Mouse (Mus musculus) neural tube, embryonic 14.5 days (tissue): ENCODE results near the gene Lenep. TPM values are rescaled to one million over a fixed set of nuclear protein-coding genes. Genes with fewer than 3 reads are reported as not detected.
A peak's percentile ranks its signal among the peaks of the same experiment; 100 is the strongest.

Source experiments
- ATAC-seq: fragments of 200-750 bp; cut with Nextera tagmentation; 2 replicates; pipeline ENCODE4 v1.8.0; 2017; ENCODE audit warnings: low read depth, mild to moderate bottlenecking, moderate TSS enrichment, moderate library complexity
- H3K27ac ChIP-seq: fragments of 300-500 bp; sonication (generic); 2 replicates; pipeline ENCODE4 v1.5.1; 2014; ENCODE audit warnings: low read depth, mild to moderate bottlenecking, control low read depth, low read length, moderate library complexity, mixed read lengths
- H3K27me3 ChIP-seq: fragments of 300-500 bp; sonication (generic); 2 replicates; pipeline ENCODE4 v1.6.1; 2014; ENCODE audit warnings: low read length; ENCODE audit not compliant: control insufficient read depth, insufficient read depth
- H3K36me3 ChIP-seq: fragments of 300-500 bp; sonication (generic); 2 replicates; pipeline ENCODE4 v1.6.1; 2014; ENCODE audit warnings: low read length, mixed read lengths; ENCODE audit not compliant: control insufficient read depth, insufficient read depth
- H3K4me1 ChIP-seq: fragments of 300-500 bp; sonication (generic); 2 replicates; pipeline ENCODE4 v1.6.1; 2014; ENCODE audit warnings: low read length; ENCODE audit not compliant: control insufficient read depth, insufficient read depth
- H3K4me2 ChIP-seq: fragments of 300-500 bp; sonication (generic); 2 replicates; pipeline ENCODE4 v1.6.1; 2014; ENCODE audit warnings: mild to moderate bottlenecking, low read depth, low read length, control low read depth
- H3K4me3 ChIP-seq: fragments of 300-500 bp; sonication (generic); 2 replicates; pipeline ENCODE4 v1.5.1; 2014; ENCODE audit warnings: low read depth, low read length, control low read depth, mixed read lengths
- H3K9ac ChIP-seq: fragments of 300-500 bp; sonication (generic); replicated peaks from 2 replicates; pipeline ENCODE4 v1.6.1; 2014; ENCODE audit warnings: low read depth, mild to moderate bottlenecking, control low read depth, low read length, mixed read lengths
- H3K9me3 ChIP-seq: fragments of 300-500 bp; sonication (generic); 2 replicates; pipeline ENCODE4 v1.6.1; 2016; ENCODE audit warnings: low read length; ENCODE audit not compliant: control insufficient read depth
- WGBS: fragments of 180-500 bp; shearing (Covaris S2); extraction: QIAGEN DNeasy Blood & Tissue Kit; methylation state at CpG from one replicate; pipeline ENCODE4 v1.1.7; 2014; 5-methylcytosine and 5-hydroxymethylcytosine counted together
- polyA plus RNA-seq: library from polyadenylated mRNA; unstranded; fragments of >200 nt; fragmentation: Nextera tagmentation; extraction: Ambion mirVana; gene quantifications from 2 replicates; pipeline ENCODE4 v1.2.1, GENCODE M21; 2014

Lenep gene
- polyA plus RNA-seq, 1 experiment from 2014 or later: 1.9 TPM

- H3K4me1 ChIP-seq: peaks cover 23% of the 10 kb centered on the region
- H3K36me3 ChIP-seq: peaks cover 10% of the 10 kb centered on the region; the same call in 1 of the 2 replicates
- H3K4me3 ChIP-seq: peak overlapping the region; percentile 56
- peak overlapping the region; percentile 71 for H3K4me2 ChIP-seq
- H3K9me3 ChIP-seq: no peaks in the 10 kb centered on the region
- ATAC-seq: no peak
- H3K27ac ChIP-seq: peak overlapping the region; percentile 52; the same call in 1 of the 2 replicates
- H3K27me3 ChIP-seq: no peaks in the 10 kb centered on the region
- H3K9ac ChIP-seq: peak overlapping the region; percentile 28; the same call in 1 of the 2 replicates
- 30% methylated on average over 2 of the region's 2 CpGs for WGBS
Measured at GRCm38 (mm10) chr3:89417131-89417530, 14.5 kb upstream of the Lenep start.

GRCm38 (mm10) chr3:89416158-89416557, 13.6 kb upstream of the Lenep start:
- H3K27ac ChIP-seq: no peak overlapping the region

DNA sequence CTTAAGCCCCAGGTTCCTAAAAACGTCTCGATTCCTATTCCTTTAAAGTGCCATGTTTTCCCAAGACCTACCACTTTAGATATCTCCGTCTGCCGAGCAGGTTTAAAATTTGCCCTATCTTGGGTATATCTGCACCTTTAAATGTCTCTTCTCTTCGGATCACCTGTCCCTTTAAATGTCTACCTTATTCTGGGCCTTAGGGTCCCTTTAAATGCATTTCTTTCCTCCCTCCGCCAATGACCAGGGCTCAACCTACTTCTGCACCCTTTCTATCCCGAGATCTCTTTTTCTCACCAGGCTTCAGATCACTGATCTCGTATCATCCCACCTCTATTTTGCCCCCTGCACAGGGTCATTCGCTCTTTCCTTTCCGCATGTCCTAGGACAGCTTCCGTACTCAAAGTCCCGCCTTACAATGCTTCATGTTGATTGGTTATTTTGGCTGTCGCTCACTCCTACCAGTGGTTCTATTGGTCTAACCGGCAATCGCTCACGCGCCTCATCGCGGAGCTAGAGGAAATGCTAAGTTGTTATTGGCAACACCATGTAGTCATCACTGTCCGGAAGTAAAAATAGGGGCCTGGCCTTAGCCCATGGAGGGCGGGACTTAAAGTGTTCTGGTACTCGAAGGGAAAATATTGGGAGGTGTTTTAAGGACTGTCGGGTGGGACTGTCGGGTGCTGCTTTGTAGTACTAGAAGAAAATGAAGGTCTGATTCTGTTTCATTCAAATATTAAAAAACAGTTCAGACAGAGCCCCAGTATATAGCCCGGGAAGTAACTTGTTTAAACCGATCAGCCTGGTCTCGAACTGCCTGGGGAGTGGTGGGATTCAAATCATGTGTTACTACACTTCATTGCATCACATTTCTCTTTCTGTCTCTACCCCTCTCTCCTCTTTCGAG, 9.1 kb upstream of the Lenep start, which contains the start of gene Flad1:
TSS of gene Flad1 (minus strand) at position 381 of the 904 bp plus-strand sequence.
- peaks cover 8% of the 10 kb centered on the region for H3K4me1 ChIP-seq
- peak within 1 kb of the TSS; percentile 86 for H3K4me2 ChIP-seq
- H3K36me3 ChIP-seq: peaks cover 12% of the 10 kb centered on the region; the same call in 1 of the 2 replicates
- peak within 1 kb of the TSS; percentile 42 for H3K4me3 ChIP-seq
- no peaks in the 10 kb centered on the region for H3K27me3 ChIP-seq
- WGBS: 6% methylated on average over 28 of the region's 28 CpGs
- peak; percentile 99 for ATAC-seq
- H3K27ac ChIP-seq: peak within 1 kb of the TSS; percentile 69
- peak within 1 kb of the TSS; percentile 52 for H3K9ac ChIP-seq
- no peaks in the 10 kb centered on the region for H3K9me3 ChIP-seq

More at GRCm38 (mm10) chr3:89416158-89416557, 13.6 kb upstream of the Lenep start:
- no peak overlapping the region for H3K4me3 ChIP-seq
- 97% methylated on average over 8 of the region's 8 CpGs for WGBS
- H3K4me2 ChIP-seq: no peak overlapping the region
- H3K36me3 ChIP-seq: peaks cover 10% of the 10 kb centered on the region; the same call in 1 of the 2 replicates
- ATAC-seq: no peak
- H3K4me1 ChIP-seq: peaks cover 17% of the 10 kb centered on the region
- no peaks in the 10 kb centered on the region for H3K9me3 ChIP-seq
- no peak overlapping the region for H3K9ac ChIP-seq
- no peaks in the 10 kb centered on the region for H3K27me3 ChIP-seq

DNA sequence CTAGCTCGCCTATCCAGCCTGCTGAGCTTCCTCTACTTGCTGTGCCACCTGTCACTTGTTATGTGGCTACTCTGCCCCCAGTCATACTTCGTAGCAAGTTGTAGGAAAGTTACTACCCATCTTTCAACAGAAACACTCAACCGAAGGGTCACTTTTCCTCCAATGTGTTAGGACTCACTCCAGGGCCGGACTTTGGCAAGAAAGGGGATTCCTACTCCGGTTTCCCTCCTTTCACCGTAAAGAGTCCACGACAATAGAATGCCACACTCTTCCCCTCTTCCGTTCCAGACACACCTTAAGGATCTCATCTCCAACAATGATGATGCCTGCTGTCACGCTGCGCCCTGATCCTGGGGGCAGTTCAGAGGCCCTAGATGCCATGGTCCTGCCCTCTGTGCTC, 8.3 kb upstream of the Lenep start:
- H3K4me3 ChIP-seq: peak overlapping the region; percentile 42
- no peaks in the 10 kb centered on the region for H3K9me3 ChIP-seq
- peaks cover 6% of the 10 kb centered on the region for H3K4me1 ChIP-seq
- H3K9ac ChIP-seq: peak overlapping the region; percentile 52
- peak overlapping the region; percentile 86 for H3K4me2 ChIP-seq
- 73% methylated on average over 10 of the region's 10 CpGs for WGBS
- ATAC-seq: no peak
- peaks cover 10% of the 10 kb centered on the region; the same call in 1 of the 2 replicates for H3K36me3 ChIP-seq
- H3K27ac ChIP-seq: peak overlapping the region; percentile 69; the same call in 1 of the 2 replicates
- no peaks in the 10 kb centered on the region for H3K27me3 ChIP-seq

GRCm38 (mm10) chr3:89409701-89410100, 7.1 kb upstream of the Lenep start:
- H3K36me3 ChIP-seq: peaks cover 4% of the 10 kb centered on the region; the same call in 1 of the 2 replicates
- WGBS: 96% methylated on average over 3 of the region's 3 CpGs
- no peaks in the 10 kb centered on the region for H3K9me3 ChIP-seq
- no peak overlapping the region for H3K9ac ChIP-seq
- H3K4me3 ChIP-seq: no peak overlapping the region
- peaks cover 6% of the 10 kb centered on the region for H3K4me1 ChIP-seq
- no peak overlapping the region for H3K4me2 ChIP-seq
- ATAC-seq: no peak
- no peaks in the 10 kb centered on the region for H3K27me3 ChIP-seq
- H3K27ac ChIP-seq: no peak overlapping the region

DNA sequence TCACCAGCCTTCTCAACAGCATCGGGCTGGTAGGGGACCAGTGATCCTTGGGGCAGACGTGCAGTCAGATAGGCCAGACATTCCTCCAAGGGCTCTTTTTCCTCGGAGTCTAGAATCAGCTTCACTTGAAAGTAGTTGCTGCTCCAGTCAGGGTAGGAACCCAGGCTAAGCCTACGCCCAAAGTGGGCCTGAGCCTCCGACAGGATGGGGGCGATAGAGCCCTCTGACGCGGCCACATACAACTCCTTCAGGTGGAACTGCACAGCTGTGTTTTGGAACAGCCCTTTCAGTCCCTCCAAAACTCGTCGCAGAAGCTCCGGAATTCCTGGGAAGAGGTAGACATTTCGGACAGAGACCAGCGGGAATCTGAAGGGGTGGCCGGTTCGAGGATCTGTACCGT, 5.9 kb upstream of the Lenep start:
- H3K4me1 ChIP-seq: peaks cover 6% of the 10 kb centered on the region
- H3K27ac ChIP-seq: no peak overlapping the region
- H3K27me3 ChIP-seq: no peaks in the 10 kb centered on the region
- H3K4me2 ChIP-seq: no peak overlapping the region
- H3K9ac ChIP-seq: no peak overlapping the region
- no peak for ATAC-seq
- WGBS: 65% methylated on average over 16 of the region's 16 CpGs
- H3K36me3 ChIP-seq: peaks cover 12% of the 10 kb centered on the region
- no peak overlapping the region for H3K4me3 ChIP-seq
- H3K9me3 ChIP-seq: no peaks in the 10 kb centered on the region

GRCm38 (mm10) chr3:89406887-89407286, 4.3 kb upstream of the Lenep start:
- no peak for ATAC-seq
- no peaks in the 10 kb centered on the region for H3K27me3 ChIP-seq
- H3K4me2 ChIP-seq: no peak overlapping the region
- WGBS: 90% methylated on average over 6 of the region's 6 CpGs
- H3K9ac ChIP-seq: no peak overlapping the region
- H3K36me3 ChIP-seq: peaks cover 18% of the 10 kb centered on the region
- H3K9me3 ChIP-seq: no peaks in the 10 kb centered on the region
- no peak overlapping the region for H3K27ac ChIP-seq
- H3K4me3 ChIP-seq: no peak overlapping the region
- H3K4me1 ChIP-seq: peaks cover 6% of the 10 kb centered on the region

- peaks cover 15% of the 10 kb centered on the region for H3K36me3 ChIP-seq
- peaks cover under 1% of the 10 kb centered on the region; the same call in 1 of the 2 replicates for H3K4me1 ChIP-seq
- no peak overlapping the region for H3K4me3 ChIP-seq
- no peaks in the 10 kb centered on the region for H3K27me3 ChIP-seq
- no peak overlapping the region for H3K9ac ChIP-seq
- no peak overlapping the region for H3K4me2 ChIP-seq
- 92% methylated on average over 7 of the region's 7 CpGs for WGBS
- no peak for ATAC-seq
- no peak overlapping the region for H3K27ac ChIP-seq
- H3K9me3 ChIP-seq: no peaks in the 10 kb centered on the region
Measured at GRCm38 (mm10) chr3:89401329-89401728, 1.3 kb downstream of the Lenep start.

DNA sequence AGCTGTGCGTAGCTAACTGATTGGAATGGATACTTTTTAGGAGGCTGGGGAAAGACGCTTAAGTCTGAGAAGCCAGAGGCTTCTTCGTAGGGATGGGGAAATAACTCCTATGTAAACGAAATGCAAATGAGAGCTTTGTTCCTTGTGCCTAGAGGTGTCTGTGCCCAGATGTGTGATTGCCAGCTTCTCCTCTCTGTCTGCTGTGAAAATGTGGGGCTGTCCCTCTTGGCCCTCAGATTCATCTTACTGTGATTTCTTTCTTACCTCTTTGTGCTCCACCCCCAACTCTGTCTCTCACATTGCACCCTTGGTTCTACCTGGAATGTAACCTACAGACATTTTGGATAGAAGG, 6.0 kb downstream of the Lenep start:
- H3K4me3 ChIP-seq: peak overlapping the region; percentile 34
- no peaks in the 10 kb centered on the region for H3K9me3 ChIP-seq
- H3K4me1 ChIP-seq: peaks cover 21% of the 10 kb centered on the region
- no peaks in the 10 kb centered on the region; the same call in 1 of the 2 replicates for H3K36me3 ChIP-seq
- no peak for ATAC-seq
- WGBS: 2% methylated on average over 4 of the region's 4 CpGs
- H3K9ac ChIP-seq: no peak overlapping the region
- H3K4me2 ChIP-seq: peak overlapping the region; percentile 97
- peaks cover 5% of the 10 kb centered on the region; the same call in 1 of the 2 replicates for H3K27me3 ChIP-seq
- no peak overlapping the region for H3K27ac ChIP-seq
